Mouse (Mus musculus): ENCODE measurements around the gene Ostm1.

DNA sequence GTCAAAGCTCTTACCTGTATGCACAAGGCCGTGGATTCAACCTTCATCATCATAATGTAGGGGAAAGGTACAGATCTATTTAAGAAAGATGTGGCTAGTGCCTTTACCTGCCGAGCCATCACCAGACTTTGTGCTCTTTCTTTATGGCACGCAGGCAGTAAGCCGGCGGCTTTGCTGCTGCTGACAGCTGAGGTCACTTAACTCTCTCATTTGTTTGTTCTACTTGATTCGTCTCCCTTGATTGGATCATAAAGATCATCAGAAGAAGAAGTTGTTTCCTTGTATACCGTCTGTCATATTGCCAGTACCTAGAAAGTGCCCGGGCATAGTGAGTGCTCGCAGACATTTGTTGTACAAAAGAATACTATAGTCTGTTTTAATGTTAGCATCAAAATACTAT is 114.8 kb downstream of the Ostm1 start:
- TF ChIP-seq CTCF (IDR thresholded peaks at IDR 0.05; ENCODE audit: borderline replicate concordance, insufficient read depth, low read depth, low read length) (no peak), POLR2A (IDR thresholded peaks at IDR 0.05; ENCODE audit: borderline replicate concordance, insufficient read depth, low read length) (no peak)

Measured in cerebellum, adult 2 months (tissue).